Mouse (Mus musculus) ES-Bruce4 (cell line): ENCODE measurements around the gene Cemip2. TPM values are rescaled to one million over a fixed set of nuclear protein-coding genes. Genes with fewer than 3 reads are reported as not detected.
"Not testable (repeated sequence)": the region's sequence is repeated elsewhere in the genome, so short reads cannot be mapped to it uniquely, and the experiment has no call there.

Experiments
- H3K27ac ChIP-seq: 2 replicates; pipeline ENCODE4 v1.5.1; 2012; ENCODE audit warnings: low read length, inconsistent platforms; ENCODE audit not compliant: insufficient read depth
- H3K27me3 ChIP-seq: 2 replicates; pipeline ENCODE4 v1.6.1; 2012; ENCODE audit warnings: mild to moderate bottlenecking, low read length, inconsistent platforms; ENCODE audit not compliant: control insufficient read depth, poor library complexity, insufficient read depth, severe bottlenecking
- H3K36me3 ChIP-seq: 2 replicates; pipeline ENCODE4 v1.6.1; 2012; ENCODE audit warnings: inconsistent platforms, mild to moderate bottlenecking, low read length, moderate library complexity; ENCODE audit not compliant: control insufficient read depth, poor library complexity, insufficient read depth, severe bottlenecking
- H3K4me1 ChIP-seq: one replicate; pipeline ENCODE4 v1.8.1; 2011; ENCODE audit warnings: low read length; ENCODE audit not compliant: control insufficient read depth, insufficient read depth
- H3K4me3 ChIP-seq: 2 replicates; pipeline ENCODE4 v1.5.1; 2011; ENCODE audit warnings: low read depth, mild to moderate bottlenecking, low read length
- H3K9ac ChIP-seq: 2 replicates; pipeline ENCODE4 v1.6.1; 2012; ENCODE audit warnings: low read depth, mild to moderate bottlenecking, inconsistent platforms; ENCODE audit not compliant: poor library complexity, severe bottlenecking
- H3K9me3 ChIP-seq: replicated peaks from 2 replicates; pipeline ENCODE4 v1.6.1; 2012; ENCODE audit warnings: mild to moderate bottlenecking, low read length, inconsistent platforms; ENCODE audit not compliant: control insufficient read depth, poor library complexity, insufficient read depth, severe bottlenecking
- CTCF ChIP-seq: IDR thresholded peaks from one replicate; pipeline ENCODE4 v1.8.1; 2011; ENCODE audit warnings: low read depth, low read length
- EP300 ChIP-seq: IDR thresholded peaks from 2 replicates; pipeline ENCODE4 v1.6.1; 2011; ENCODE audit warnings: low read depth, low read length; ENCODE audit not compliant: insufficient read depth
- POLR2A ChIP-seq: IDR thresholded peaks from one replicate; pipeline ENCODE4 v1.8.1; 2011; ENCODE audit warnings: low read length; ENCODE audit not compliant: insufficient read depth
- polyA plus RNA-seq: library from polyadenylated mRNA; stranded (reverse); fragments of >200 nt; gene quantifications from 2 replicates; pipeline ENCODE4 v1.2.4, GENCODE M21; 2011; ENCODE audit warnings: low read depth; ENCODE audit not compliant: missing spikeins, insufficient read depth, insufficient read length

Cemip2 gene
- polyA plus RNA-seq, 1 experiment = 43.1 TPM

- H3K36me3 ChIP-seq = peaks cover 6% of the 10 kb centered on the region
- no peak overlapping the region for H3K27ac ChIP-seq
- no peak overlapping the region for H3K9ac ChIP-seq
- H3K9me3 ChIP-seq = no peaks in the 10 kb centered on the region
- H3K27me3 ChIP-seq = no peaks in the 10 kb centered on the region
- TF ChIP-seq EP300 = no peak
- TF ChIP-seq CTCF = no peak
- TF ChIP-seq POLR2A = no peak
- no peak overlapping the region for H3K4me3 ChIP-seq
- no peaks in the 10 kb centered on the region for H3K4me1 ChIP-seq
These were observed 82.8 kb downstream of the Cemip2 start for GRCm38 (mm10) chr19:21860894-21861293.

DNA sequence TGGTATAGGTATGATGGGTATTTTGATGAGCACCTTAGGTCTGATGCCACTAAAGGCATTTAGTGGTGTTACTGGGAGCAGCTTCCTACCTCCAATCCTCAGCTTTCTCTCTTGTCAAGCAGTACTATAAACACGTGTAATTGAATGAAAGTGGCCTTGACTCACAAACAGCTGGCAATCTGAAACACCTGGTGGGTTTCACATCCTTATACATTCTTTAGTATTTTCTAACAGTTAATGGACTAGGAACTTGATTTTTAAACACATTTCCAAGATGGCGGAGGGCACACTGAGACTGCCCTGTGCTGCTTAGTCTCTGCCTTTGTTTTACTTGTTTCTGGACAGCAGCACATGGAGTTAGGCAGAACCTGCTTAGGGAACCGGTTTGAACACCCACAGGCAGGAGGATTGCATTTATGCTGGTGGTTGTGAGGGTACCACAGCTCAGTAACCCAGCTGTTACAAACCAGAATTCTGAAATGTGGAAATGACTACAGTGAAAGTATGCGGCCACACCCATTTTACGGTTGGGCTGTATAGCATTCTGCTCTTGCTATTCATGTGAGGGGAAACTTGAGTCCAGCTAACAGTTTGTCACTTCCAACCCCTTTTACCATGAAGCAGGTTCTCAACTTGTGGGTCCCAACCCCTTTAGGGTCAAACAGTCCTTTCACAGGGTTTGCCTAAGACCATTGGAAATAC, 84.3 kb downstream of the Cemip2 start:
- Histone ChIP-seq H3K27me3 (no peaks in the 10 kb centered on the region), H3K9me3 (no peaks in the 10 kb centered on the region), H3K27ac (no peak overlapping the region), H3K9ac (no peak overlapping the region), H3K4me1 (no peaks in the 10 kb centered on the region), H3K4me3 (no peak overlapping the region), H3K36me3 (no peaks in the 10 kb centered on the region; the same call in 1 of the 2 replicates)
- TF ChIP-seq POLR2A (no peak), EP300 (no peak), CTCF (no peak)

- Histone ChIP-seq H3K9me3 (no peaks in the 10 kb centered on the region), H3K4me3 (no peak overlapping the region), H3K27ac (no peak overlapping the region), H3K4me1 (no peaks in the 10 kb centered on the region), H3K9ac (no peak overlapping the region), H3K36me3 (no peaks in the 10 kb centered on the region), H3K27me3 (no peaks in the 10 kb centered on the region)
- TF ChIP-seq CTCF = no peak
- TF ChIP-seq POLR2A = no peak
- TF ChIP-seq EP300 = no peak
These were observed 85.1 kb downstream of the Cemip2 start for GRCm38 (mm10) chr19:21862991-21863931.

DNA sequence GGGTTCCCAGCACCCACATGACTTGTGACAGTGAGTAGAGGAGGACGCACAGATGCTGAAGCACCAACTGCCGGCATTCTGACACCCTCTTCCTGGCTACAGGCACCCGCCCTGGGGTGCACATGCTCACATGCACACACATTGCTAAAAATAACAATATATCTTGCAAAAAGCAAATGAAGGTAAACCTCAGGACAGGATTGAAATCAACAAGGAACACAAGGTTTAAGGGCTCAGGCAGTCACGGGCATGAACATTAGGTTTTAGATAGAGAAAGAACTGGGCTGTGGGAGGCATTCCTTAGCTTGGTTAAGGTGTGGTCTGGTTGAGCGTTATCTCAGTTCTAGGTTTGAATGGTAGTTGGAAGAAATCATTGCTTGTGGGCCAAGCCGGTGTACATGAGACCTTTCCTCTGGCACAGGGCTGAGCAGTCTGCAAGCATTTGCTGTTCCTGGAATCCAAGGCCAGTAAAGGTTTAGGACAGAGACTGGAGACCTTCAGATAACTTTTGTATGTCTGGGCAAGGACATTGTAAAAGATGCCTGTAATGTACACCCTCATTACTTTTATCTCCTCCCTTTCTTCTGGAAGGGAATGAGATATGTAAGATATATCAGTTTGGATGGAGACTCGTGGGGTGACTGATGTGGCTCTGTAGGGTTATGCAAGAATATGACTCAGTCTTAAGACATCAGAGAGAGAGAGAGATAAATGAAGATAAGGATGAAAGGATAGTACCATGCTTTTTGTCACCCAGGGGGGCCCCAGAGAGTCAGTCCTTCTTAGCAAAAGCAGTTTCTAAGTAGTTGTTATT, 87.3 kb downstream of the Cemip2 start:
- no peaks in the 10 kb centered on the region for H3K4me1 ChIP-seq
- H3K27ac ChIP-seq = no peak overlapping the region
- H3K27me3 ChIP-seq = no peaks in the 10 kb centered on the region
- no peak overlapping the region for H3K9ac ChIP-seq
- no peaks in the 10 kb centered on the region for H3K36me3 ChIP-seq
- TF ChIP-seq CTCF (no peak), EP300 (no peak), POLR2A (no peak)
- H3K4me3 ChIP-seq = no peak overlapping the region
- H3K9me3 ChIP-seq = no peaks in the 10 kb centered on the region

- no peak overlapping the region for H3K9ac ChIP-seq
- no peak overlapping the region for H3K27ac ChIP-seq
- H3K4me1 ChIP-seq = no peaks in the 10 kb centered on the region
- TF ChIP-seq EP300 (no peak), POLR2A (no peak), CTCF (no peak)
- no peaks in the 10 kb centered on the region for H3K27me3 ChIP-seq
- H3K9me3 ChIP-seq = no peaks in the 10 kb centered on the region
- H3K4me3 ChIP-seq = no peak overlapping the region
- no peaks in the 10 kb centered on the region for H3K36me3 ChIP-seq
These were observed 88.0 kb downstream of the Cemip2 start for GRCm38 (mm10) chr19:21866094-21866493.

DNA sequence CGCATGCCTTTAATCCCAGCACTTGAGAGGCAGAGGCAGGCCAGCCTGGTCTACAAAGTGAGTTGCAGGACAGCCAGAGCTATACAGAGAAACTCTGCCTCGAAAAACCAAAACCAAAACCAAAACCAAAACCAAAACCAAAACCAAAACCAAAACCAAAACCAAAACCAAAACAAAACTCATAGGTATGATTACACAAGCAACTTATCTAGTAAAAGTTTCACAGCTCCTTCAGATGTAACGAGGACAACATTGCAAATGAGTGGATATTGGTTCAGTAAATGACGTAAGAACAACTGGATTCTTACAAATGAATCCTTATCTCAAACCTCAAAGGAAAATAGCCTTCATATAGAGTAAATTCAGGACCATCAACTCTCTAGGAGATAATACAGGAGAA, 88.6 kb downstream of the Cemip2 start:
- H3K27ac ChIP-seq, H3K4me3 ChIP-seq, H3K4me1 ChIP-seq, H3K9me3 ChIP-seq, H3K9ac ChIP-seq, H3K36me3 ChIP-seq, H3K27me3 ChIP-seq: not testable (repeated sequence)
